Mouse (Mus musculus) embryo, embryonic 10 days (tissue): ENCODE results near the gene Usp37.
"Not testable (repeated sequence)": the region's sequence is repeated elsewhere in the genome, so short reads cannot be mapped to it uniquely, and the experiment has no call there.

Experiments
- DNase-seq: peaks from one replicate; pipeline ENCODE4 v3.0.0-alpha.2; 2015; ENCODE audit warnings: low spot score

Usp37 gene

DNA sequence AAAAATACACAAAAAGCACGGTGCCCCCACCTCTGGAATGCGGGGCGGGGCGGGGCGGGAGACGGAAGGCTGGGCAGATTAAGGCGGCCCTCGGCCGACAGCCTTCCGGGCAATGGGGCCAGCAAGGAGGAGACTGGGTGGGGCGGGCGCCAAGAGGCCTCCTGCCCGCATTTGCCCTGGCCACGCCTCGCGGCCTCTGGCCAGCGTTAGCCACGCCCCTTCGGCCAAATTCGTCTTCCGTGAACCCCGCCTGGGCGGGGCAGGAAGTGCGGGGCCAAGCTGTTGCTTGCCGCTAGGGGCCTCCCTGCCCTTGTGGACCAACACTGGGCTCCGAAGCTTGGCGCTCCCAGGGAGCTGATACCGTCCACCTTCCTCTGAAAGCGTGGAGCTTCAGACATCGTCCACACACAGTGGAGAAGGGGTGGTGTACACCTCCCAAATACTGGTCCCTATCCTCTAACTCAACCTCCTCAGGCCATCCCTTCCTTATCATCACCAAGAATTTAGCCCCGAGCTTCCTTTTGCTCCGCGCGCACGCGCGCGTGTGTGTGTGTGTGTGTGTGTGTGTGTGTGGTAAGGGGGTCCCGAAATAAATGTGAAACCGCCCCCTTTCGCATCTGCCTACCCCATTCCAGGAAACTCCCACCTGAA, 146.7 kb downstream of the Usp37 start:
- DNase-seq, result peak; percentile 99

DNA sequence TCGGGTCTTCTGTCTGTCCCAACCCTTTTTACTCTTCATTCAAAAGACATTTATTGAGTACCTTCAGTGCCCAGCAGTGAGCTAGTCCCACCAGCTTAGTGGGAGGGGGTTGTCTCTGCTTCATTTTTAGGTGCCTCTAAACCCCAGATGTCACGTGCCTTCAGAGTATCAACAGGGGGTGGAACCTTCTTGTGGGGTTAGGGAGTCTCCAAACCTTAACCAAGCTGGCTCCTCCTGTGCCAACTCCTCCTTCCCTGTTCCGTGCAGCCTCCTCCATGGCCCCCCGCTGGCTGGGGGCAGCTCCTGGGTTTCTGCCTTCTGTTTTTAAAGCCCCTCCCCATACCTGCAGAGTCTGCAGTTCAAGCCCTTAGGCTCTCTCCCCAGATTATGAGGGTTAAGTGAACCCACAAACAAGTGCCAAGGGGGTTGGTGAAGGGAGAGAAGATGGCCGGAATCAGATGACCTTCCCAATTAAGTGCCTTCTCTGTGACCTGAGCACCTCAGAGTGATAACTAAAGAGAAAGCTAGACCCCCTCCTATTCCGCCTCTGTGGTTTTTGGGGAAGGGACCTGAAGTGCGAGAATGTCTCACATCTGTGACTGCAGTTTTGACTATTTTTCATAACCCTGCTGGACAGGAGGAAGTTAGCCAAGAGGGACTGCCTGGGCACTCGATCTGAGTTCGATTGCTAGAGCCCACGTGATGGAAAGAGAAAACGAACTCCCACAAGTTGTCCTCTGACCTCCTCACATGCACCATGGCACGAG, 147.4 kb downstream of the Usp37 start:
- DNase-seq, result not testable (repeated sequence)

DNA sequence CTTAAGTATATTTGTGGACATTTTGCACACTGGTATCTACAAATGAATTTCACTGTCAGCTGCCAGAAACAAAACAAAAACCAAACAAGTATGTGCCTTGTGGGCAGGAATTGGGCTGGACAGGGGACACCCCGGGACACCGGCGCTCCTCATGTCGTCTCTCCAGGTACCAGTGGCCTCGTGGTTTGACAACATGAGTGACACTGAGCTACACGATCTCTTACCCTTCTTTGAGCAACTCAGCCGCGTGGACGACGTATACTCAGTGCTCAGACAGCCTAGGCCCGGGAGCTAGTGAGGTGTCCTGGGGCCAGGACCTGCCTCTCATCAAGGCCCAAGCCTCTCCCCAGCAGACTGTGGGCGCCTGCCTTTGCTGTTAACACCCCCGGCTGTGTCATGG, 148.8 kb downstream of the Usp37 start:
- DNase-seq, result no peak

DNA sequence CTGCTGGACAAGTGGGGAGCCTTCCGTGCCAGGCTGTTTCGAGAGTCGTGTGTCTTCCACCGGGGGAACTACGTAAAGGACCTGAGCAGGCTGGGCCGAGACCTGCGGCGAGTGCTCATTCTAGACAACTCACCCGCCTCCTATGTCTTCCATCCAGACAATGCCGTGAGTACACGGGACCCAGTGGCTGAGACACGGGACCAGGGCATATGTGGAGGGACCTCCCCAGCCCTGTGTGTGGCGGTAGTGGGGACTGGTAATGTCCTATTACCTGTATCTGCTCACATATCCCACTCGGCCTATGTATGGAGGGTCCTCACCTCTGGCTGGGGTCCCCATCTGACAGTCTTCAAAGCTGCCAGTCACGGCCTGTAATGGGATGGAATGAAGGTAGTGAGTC, 149.2 kb downstream of the Usp37 start:
- DNase-seq, result no peak

DNA sequence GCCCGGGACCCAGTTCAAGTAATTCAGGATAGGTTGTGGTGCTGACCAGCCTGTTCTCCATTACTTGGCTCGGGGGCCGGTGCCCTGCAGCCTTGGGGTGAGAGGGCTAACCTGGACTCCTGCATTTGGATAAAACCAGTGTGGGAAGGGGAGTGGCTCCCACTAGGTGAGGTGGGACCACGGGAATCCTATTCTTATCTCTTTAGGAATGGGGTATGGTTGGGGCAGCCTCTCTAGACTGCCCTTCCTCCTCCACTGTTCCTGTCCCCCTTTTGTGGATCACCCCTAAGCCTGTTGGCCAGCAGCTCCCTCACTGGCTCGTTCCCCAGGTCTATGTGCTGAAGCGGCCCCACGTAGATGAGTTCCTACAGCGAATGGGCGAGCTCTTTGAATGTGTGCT, 149.8 kb downstream of the Usp37 start:
- DNase-seq, result no peak

DNA sequence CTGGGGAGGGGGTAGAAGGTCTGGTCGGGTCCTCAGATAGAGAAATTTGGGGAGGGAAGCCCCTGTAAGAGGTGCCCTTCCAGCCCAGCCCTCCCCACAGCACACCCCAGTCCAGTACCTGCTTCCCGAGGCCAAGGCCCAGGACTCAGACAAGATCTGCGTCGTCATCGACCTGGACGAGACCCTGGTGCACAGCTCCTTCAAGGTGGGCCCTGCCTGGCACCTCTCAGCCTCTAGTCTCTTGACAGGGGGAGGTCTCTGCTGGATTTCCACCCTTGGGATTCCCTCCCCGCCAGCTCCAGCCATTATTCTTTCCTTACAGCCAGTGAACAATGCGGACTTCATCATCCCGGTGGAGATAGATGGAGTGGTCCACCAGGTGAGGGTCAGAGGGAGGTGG, 150.4 kb downstream of the Usp37 start:
- no peak for DNase-seq

DNA sequence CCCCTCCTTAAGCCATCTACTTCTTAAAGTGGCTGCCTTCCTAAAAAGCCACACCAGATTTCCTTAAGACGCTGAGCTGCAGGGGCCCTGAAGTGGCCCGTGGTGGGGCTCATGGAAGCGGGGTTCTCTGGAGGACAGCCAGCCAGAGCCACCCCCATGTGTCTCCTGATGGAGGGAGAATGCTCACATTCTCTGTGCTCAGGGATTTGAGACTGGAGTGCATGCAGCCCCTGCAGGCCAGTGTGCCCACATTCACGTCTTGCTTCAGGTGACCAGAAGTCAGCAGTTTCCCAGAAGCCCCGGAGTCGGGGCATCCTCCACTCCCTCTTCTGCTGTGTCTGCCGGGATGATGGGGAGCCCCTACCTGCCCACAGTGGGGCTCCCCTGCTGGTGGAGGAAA, 151.1 kb downstream of the Usp37 start:
- no peak for DNase-seq

DNA sequence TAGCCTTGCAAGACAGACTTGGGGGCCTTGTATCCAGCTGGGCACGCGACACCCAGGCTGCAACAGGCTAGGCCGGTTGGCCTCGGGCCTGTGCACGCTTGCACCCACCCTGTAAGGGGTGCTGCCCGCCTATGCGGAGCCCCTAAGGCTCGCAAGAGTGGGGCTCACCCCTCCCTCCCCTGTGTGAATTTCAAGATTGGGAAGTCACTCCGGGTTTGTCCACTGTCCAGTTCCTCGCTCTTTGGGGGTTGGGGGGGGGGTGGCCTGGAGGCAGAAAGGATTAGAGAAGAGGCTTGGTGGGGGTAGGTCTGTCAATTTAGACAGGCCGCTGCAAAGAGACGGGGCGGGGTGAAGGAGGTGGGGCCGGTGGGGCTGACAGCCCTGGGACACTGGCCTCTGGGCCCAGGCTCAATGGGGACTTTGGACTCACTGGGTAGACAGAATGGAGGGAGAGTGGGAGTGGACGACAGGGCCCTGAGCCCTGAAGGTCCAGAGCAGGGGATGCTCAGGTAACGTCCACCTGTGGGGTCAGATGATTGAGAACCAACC, 151.6 kb downstream of the Usp37 start:
- DNase-seq, result peak; percentile 47

DNA sequence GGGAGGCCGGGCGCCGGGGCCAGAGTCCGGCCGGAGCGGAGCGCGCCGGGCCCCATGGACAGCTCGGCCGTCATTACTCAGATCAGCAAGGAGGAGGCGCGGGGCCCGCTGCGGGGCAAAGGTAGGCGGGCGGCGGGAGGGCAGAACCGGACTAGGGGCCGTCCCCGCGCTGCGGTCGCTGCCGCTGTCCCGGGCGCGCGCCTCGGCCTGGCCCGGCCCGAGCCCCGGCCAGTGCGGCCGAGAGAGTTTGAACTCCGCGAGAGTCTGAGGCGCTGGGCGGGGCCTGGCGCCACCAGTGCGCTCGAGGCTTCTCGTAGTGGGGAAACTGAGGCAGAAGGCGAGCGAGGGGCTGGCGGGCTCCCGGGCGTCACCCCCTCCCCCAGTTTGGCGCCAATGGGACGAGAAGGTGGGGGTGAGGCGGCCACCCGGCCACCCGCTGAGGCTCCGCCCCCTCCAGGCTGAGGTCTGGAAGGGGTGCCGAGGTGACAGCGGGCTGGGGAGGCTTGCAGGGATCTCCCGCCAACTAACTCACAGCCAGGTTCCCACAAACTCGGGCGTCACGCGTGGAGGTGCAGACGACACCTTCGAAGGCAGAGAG, 152.1 kb downstream of the Usp37 start:
- DNase-seq, result peak; percentile 68

DNA sequence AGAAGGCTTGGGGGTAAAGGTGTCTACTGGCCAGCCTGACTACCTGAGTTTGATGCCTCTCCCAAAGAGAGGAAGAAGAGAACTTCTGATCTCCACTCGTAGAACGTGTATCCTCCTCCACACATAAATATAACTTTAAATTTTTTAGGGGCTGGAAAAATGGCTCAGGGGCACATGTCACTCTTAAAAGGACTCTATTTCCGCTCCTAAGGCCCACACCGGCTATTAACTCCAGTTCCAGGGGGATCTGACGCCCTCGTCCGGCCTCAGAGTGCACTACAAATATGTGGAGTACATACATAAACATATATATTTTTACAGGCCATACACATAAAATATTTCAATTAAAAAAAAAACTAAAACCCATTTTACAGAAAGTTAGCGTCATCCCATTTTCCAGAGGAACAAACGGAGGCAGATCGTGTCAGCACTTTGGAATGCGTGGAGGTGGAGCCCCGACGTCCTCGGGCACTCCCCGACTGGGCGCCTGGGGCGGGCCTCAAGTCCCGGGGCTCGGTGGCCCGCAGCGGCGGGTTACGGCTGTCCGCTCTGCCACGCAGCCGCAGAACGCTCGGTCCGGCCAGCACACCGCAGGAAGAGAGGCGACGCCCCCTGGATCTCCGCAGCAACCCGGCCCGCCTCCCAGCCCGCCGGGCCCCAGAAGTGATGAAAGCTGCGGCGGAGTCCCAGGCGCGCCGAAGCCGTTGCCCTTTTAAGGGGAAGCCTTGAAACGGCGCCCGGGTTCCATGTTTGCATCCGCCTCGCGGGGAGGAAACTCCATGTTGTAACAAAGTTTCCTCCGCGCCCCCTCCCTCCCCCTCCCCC, 152.9 kb downstream of the Usp37 start, which contains the start of gene Ctdsp1:
Ctdsp1 (plus strand) TSS at position 586 of the 825 bp plus-strand sequence.
- DNase-seq, result peak; percentile 96

DNA sequence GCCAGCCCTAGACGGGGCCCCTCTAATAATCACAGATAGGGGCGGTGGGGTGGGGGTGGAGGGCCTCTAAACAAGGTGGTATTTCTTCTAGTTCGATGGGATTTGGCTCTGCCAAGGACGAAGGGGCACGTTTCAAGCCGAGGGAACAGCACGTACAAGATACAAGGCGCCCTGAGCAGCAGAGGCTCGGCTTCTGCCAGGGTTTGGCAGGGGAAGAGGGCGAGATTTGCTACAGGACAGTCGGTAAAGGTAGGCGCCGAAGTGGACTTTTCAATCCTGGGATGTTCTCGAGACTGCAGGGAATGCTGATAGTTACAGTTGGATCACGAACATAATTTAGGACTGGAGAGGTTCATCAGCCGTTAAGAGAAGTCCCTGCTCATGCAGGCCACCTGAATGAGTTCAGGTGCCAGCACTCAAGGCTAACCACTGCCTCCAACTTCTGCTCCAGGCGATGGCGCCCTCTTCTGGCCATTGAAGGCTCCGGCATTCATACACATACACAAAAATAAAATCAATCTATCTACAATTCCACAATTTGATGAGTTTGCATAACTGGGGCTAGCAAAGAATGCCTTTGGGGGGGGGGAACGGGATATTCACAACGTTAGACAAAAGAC, 153.7 kb downstream of the Usp37 start:
- peak; percentile 82 for DNase-seq

DNA sequence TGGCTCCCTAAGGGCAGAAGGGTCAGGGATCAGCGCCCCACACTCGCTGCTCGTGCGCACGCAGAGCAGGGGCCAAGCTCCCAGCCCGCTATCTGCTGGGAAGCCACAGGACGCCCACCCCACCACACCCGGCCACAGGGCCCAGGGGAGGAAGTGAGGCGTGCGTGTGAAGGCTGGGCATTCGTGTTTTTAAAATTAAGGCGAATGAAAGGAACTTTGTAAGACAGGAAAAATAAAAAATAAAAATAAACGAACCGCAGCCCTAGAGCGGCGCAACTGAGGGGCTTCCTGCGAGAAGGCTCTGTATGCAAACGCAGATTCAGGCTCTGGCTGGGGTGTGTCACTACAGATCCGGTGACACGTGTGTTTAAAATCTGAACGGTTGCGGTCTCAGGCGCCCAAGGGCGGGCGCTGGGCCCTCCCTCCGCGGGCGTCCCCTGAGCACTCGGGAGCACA, 154.2 kb downstream of the Usp37 start:
- peak; percentile 45 for DNase-seq

DNA sequence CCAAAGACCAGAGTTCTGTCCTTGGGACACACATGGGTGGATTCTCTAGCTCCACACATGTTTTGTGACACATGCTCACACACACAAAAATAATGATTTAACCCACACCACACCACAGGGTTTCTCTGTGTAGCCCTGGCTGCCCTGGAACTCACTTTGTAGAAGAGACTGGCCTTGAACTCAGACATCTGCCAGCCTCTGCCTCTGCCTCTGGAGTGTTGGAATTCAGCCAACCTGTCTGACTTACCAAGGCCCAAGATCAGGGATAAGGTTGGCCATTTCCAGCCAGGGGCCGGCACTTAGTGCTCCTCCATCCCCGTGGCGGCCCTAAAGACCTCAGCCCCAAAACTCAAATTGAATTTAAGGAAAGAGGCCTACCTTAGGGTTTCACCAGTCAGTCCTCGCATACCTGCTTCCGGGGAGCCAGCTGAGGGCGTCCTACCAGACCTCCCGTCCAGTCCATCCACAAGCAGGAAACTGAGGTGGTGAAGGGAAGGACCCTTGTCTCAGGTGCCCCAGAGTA, 155.6 kb downstream of the Usp37 start:
- DNase-seq, result no peak

DNA sequence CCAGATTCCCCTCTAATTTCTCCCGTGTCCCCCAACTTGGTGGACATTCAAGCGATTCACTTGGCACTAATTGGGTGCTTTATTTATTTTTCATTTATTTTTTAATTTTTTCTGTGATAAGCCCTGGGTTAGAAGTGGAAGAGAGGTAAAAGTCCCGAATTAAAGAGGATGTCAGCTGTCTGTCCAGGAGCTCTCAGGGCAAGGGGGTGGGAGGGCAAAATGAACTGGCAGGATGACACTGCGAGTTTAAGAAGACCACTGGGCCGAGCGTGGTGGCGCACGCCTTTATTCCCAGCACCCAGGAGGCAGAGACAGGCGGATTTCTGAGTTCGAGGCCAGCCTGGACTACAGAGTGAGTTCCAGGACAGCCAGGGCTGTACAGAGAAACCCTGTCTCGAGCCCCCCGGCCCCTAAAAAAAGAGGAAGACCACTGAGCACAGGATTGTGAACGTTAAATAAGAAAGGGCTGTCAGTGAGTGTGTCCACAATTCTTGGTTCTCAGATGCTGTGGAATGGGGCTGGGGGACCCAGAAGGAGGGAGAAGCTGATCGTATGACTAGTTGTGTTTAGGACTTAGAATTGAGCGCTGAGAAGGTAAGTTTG, 156.6 kb downstream of the Usp37 start:
- DNase-seq, result no peak

DNA sequence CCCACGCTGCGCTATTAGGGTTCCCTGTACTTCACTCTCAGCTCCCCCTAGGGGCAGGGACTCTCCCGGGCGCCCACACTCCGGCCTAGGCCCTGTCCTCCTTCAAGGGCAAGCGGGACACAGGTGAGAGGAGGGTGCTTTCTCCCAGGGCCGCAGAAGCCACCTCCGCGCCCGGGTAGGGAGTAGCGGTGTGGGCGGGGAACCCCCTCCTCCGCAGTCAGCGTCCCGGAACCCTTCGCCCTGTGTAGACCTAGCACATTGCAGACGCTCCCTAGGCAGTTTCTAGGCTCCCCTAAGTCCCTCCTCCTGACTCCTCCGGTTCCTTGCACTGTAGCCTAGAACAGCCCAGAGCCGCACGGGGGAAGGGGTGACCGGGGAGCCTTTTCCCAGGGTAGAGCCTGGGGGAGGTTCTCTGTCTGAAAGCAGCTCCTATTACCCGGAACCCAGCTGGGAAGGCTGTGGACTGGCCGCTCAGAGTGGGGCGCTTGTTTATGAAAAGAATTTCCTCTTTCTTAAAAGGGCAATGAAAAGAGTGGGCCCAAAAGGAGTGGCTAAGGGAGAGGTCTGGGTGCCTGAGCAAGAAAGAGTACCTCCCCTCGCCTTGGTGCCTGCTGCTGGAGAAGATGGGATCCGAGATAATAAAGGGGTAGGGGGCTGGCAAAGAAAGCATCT, 157.2 kb downstream of the Usp37 start:
- peak; percentile 96 for DNase-seq

DNA sequence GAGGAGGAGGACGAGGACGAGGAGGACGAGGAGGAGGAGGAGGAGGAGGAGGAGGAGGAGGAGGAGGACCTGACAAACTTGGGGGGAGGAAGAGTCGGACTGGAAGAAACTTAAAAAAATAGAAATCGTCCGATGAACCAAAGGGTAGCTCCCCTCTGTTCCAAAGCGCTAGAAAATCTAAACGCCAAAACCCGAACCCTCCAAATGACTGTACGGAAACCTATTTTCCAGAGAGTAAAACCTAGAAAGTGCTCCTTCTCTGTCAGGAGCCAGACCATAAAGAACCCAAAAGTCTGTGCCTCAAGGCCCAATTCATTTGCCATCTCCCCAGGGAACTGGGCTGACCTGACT, 157.7 kb downstream of the Usp37 start:
- DNase-seq, result no peak

DNA sequence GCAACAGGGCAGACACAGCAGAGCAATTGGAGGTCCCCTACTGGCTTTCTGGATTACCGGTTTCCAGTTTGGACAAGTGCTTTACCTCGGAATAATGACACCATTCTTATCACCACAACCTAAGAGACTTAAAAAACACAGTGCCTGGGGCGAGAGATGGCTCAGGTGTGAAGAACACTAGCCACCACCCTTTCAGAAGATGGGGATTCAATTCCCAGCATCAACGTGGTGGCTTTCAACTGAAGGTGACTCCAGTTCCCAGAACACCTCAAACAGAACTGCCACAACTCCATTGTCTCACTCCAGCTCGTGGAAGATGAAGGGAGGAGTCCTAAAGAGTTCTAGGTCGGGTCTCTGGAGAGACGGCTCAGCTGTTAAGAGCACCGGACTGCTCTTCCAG, 158.6 kb downstream of the Usp37 start:
- no peak for DNase-seq
